In the genomic region with DNA sequence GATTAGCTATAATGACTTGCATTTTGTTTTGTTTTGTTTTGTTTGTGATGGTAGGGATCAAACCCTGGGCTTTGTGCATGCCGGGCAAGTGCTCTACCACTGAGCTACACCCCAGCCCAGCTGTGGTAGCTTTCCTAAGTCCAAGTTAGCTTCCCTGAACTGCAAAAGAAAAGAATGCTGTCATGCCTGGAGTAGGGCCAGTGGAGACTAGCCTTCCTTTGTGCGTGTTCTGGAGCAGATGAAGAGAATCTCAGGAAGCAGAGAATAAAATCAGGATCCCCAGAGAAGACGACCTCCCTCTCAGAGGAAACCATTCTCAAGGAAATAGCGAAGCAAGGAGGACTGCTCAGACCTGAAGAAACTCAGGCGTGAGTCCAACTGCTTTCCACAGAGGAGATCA, we compare ENCODE assay signal across 17 mouse cellular contexts.
DNase-seq lines count a peak whose midpoint lies in the region; ATAC-seq and TF ChIP-seq lines count a peak whose summit lies in the region.
"Had no signal": no experiment of that assay in that cellular context is flagged by ENCODE, and none has a peak within 500 bp of the region (broad histone marks: within the 10 kb centered on the region; RNA-seq: fewer than 3 reads in every experiment).

No protein-coding gene starts in this region.

- ATAC-seq in hindbrain, embryonic 16.5 days, result no peak
- ATAC-seq in hindbrain, embryonic 14.5 days (ENCODE audit: low FRiP score), result no peak
- ATAC-seq: activated CD4-positive, CD25-positive, alpha-beta regulatory T cell, adult 4 months; midbrain, embryonic 16.5 days had no signal

- H3K27ac ChIP-seq in kidney, adult 2 months (ENCODE audit: insufficient read depth, low read depth, low read length), result peak overlapping the region; percentile 65; the same call in 1 of the 2 replicates
- no peak overlapping the region for H3K27ac ChIP-seq in hindbrain, embryonic 16.5 days (ENCODE audit: low read depth, low read length)
- no peak overlapping the region for H3K27ac ChIP-seq in hindbrain, embryonic 14.5 days
- H3K27ac ChIP-seq: embryonic facial prominence, embryonic 13.5 days; hindbrain, embryonic 13.5 days; liver, embryonic 14.5 days; neural tube, embryonic 13.5 days had no signal

- no peaks in the 10 kb centered on the region for H3K36me3 ChIP-seq in kidney, adult 2 months (ENCODE audit: control insufficient read depth, insufficient read depth, low read length)
- H3K36me3 ChIP-seq in hindbrain, embryonic 16.5 days (ENCODE audit: control insufficient read depth, insufficient read depth, low read length), result no peaks in the 10 kb centered on the region
- no peaks in the 10 kb centered on the region for H3K36me3 ChIP-seq in hindbrain, embryonic 14.5 days (replicated peaks; ENCODE audit: control insufficient read depth, insufficient read depth)
- H3K36me3 ChIP-seq: embryonic facial prominence, embryonic 13.5 days; G1E; hindbrain, embryonic 13.5 days; neural tube, embryonic 13.5 days had no signal

- DNase-seq in kidney, adult 2 months, result no peak
- DNase-seq in kidney, adult 8-10 months, result no peak
- peak; percentile 42 for DNase-seq in ZHBTc4 (ENCODE audit: low read depth, low spot score)
- DNase-seq in gastrocnemius, postnatal 4 days (ENCODE audit: low spot score in 2 of 2), result peak; percentile 30 to 59
- DNase-seq in kidney, postnatal 10 days, result peak; percentile 26
- no peak for DNase-seq in hindbrain, embryonic 14.5 days (ENCODE audit: low spot score)
- DNase-seq: cerebellum, adult 11-12 months; lung, postnatal 4 days; retina, postnatal 1 day had no signal

- TF ChIP-seq POLR2A in kidney, adult 2 months (IDR thresholded peaks at IDR 0.05; ENCODE audit: low read depth, low read length), result no peak

- 49% methylated on average over 5 of the region's 5 CpGs for WGBS in kidney, adult 2 months
- 71% methylated on average over 5 of the region's 5 CpGs for WGBS in hindbrain, embryonic 16.5 days
- 81% methylated on average over 5 of the region's 5 CpGs for WGBS in hindbrain, embryonic 14.5 days

- H3K27me3 ChIP-seq in kidney, adult 2 months (replicated peaks; ENCODE audit: control insufficient read depth, insufficient read depth, low read length), result no peaks in the 10 kb centered on the region
- no peaks in the 10 kb centered on the region for H3K27me3 ChIP-seq in hindbrain, embryonic 16.5 days (replicated peaks; ENCODE audit: control insufficient read depth, insufficient read depth, low read length)
- no peaks in the 10 kb centered on the region for H3K27me3 ChIP-seq in hindbrain, embryonic 14.5 days (ENCODE audit: control insufficient read depth, insufficient read depth, low read length)
- H3K27me3 ChIP-seq: embryonic facial prominence, embryonic 13.5 days; hindbrain, embryonic 13.5 days; neural tube, embryonic 13.5 days had no signal

- peaks cover 11% of the 10 kb centered on the region; the same call in 1 of the 2 replicates for H3K4me1 ChIP-seq in kidney, adult 2 months (ENCODE audit: control insufficient read depth, insufficient read depth, low read length)
- H3K4me1 ChIP-seq in hindbrain, embryonic 16.5 days (ENCODE audit: control insufficient read depth, insufficient read depth, low read depth, low read length), result no peaks in the 10 kb centered on the region
- no peaks in the 10 kb centered on the region for H3K4me1 ChIP-seq in hindbrain, embryonic 14.5 days (replicated peaks; ENCODE audit: control insufficient read depth, insufficient read depth, low read length)
- H3K4me1 ChIP-seq: neural tube, embryonic 13.5 days had no signal

- H3K9me3 ChIP-seq in hindbrain, embryonic 16.5 days (ENCODE audit: control insufficient read depth, low read length), result no peaks in the 10 kb centered on the region
- no peaks in the 10 kb centered on the region for H3K9me3 ChIP-seq in hindbrain, embryonic 14.5 days (ENCODE audit: control insufficient read depth, low read length)
- H3K9me3 ChIP-seq: embryonic facial prominence, embryonic 13.5 days; G1E; hindbrain, embryonic 13.5 days had no signal

- no peak overlapping the region for H3K4me3 ChIP-seq in kidney, adult 2 months (ENCODE audit: insufficient read depth, low read depth, low read length)
- H3K4me3 ChIP-seq in hindbrain, embryonic 16.5 days (ENCODE audit: low read length), result no peak overlapping the region
- no peak overlapping the region for H3K4me3 ChIP-seq in hindbrain, embryonic 14.5 days (replicated peaks; ENCODE audit: low read length)
- H3K4me3 ChIP-seq: embryonic facial prominence, embryonic 13.5 days; hindbrain, embryonic 13.5 days; neural tube, embryonic 13.5 days had no signal

- no peak for TF ChIP-seq CTCF in kidney, adult 2 months (conservative IDR thresholded peaks at IDR 0.05; ENCODE audit: insufficient read depth, insufficient read length, low read depth, low read length)

- no peak overlapping the region for H3K4me2 ChIP-seq in hindbrain, embryonic 16.5 days (ENCODE audit: low read length)
- no peak overlapping the region for H3K4me2 ChIP-seq in hindbrain, embryonic 14.5 days (replicated peaks)
- H3K4me2 ChIP-seq: embryonic facial prominence, embryonic 13.5 days; hindbrain, embryonic 13.5 days; neural tube, embryonic 13.5 days had no signal

- no peak overlapping the region for H3K9ac ChIP-seq in hindbrain, embryonic 16.5 days (ENCODE audit: low read depth, low read length)
- no peak overlapping the region for H3K9ac ChIP-seq in hindbrain, embryonic 14.5 days
- H3K9ac ChIP-seq: embryonic facial prominence, embryonic 13.5 days; hindbrain, embryonic 13.5 days; liver, embryonic 14.5 days; neural tube, embryonic 13.5 days had no signal

Comparison
In these comparisons a context has a peak if more than half of its experiments do, and no peak if none do; other contexts are left out.
1. DNase-seq: peak in ZHBTc4 (single experiment), gastrocnemius, postnatal 4 days (2 of 2) and kidney, postnatal 10 days (single experiment); none in kidney, adult 2 months (single experiment), kidney, adult 8-10 months (0 of 2) and hindbrain, embryonic 14.5 days (single experiment).